Mouse (Mus musculus) erythroblast, embryonic 14.5 days (primary cell): Measurements from ENCODE around the gene Agtpbp1.

Experiments used
- GATA1 ChIP-seq: IDR thresholded peaks from 2 replicates; pipeline ENCODE4 v1.6.1; 2012; ENCODE audit warnings: low read length, inconsistent platforms, mixed read lengths
- TAL1 ChIP-seq: IDR thresholded peaks from 3 replicates; pipeline ENCODE4 v1.6.1; 2012; ENCODE audit warnings: low read length, inconsistent platforms, mixed read lengths

DNA sequence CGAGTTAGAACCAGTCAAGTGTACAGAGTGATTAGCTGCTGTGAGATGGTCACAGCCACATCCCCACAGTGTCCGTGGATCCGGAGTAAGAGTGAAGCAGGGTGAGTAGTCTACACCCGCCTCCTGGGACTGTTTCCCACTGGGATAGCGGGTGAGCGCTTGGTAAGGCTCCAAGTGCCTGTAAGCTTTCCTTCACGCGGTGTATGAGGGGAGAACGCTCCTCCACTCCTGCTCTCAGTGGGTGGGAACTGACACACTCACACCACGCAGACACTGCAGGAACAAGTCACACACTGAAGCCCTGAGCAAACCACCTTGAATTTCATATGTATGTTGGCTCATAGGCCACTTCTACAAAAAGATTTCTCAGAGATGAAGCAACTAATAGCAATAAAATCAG lies 134.2 kb downstream of the Agtpbp1 start:
- TF ChIP-seq GATA1 (no peak), TAL1 (no peak)
